Mouse (Mus musculus): ENCODE results near the gene Slitrk2.

Gene Slitrk2

GRCm38 (mm10) chrX:66648911-66649620, at the start of gene Slitrk2:
Gene Slitrk2 (plus strand): TSS chrX:66649318.
- DNase-seq, result peak; percentile 66 to 67

- no peak for DNase-seq
These were observed 43.6 kb upstream of the Slitrk2 start for GRCm38 (mm10) chrX:66605490-66605889.

GRCm38 (mm10) chrX:66652455-66653144, 3.5 kb downstream of the Slitrk2 start:
- peak; percentile 70 to 71 for DNase-seq

- DNase-seq, result peak; percentile 55 to 61
These were observed 8.2 kb downstream of the Slitrk2 start for GRCm38 (mm10) chrX:66657365-66657764.

- no peak for DNase-seq
These were observed 27.8 kb downstream of the Slitrk2 start for GRCm38 (mm10) chrX:66676959-66677358.

GRCm38 (mm10) chrX:66678646-66679045, 29.5 kb downstream of the Slitrk2 start:
- no peak for DNase-seq

Data from cerebellum, postnatal 14 days (tissue).